ENCODE assay signal across 27 mouse cellular contexts in the genomic region with DNA sequence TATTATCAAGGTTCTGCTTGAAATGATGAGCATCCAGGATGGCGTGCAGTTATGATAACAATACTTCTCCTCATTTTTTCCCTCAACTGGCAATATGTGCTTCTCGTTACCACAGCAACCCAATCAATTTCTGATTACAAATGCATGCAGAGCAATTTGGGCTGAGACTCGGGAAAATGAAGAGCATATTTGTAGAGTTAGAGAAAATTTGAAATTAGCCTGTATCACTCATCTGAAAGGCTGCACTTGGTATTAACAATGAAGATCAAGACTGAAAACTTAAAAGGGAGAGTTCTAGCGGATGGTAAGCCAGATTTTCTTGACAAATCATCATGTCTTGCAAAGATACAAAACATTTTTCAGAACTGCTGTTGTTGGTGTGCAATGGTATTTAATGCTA. TPM values are rescaled to one million over a fixed set of nuclear protein-coding genes. Genes with fewer than 3 reads are reported as not detected.
"Had no signal": no experiment of that assay in that cellular context is flagged by ENCODE, and none has a peak within 500 bp of the region (broad histone marks: within the 10 kb centered on the region; RNA-seq: fewer than 3 reads in every experiment).

No protein-coding gene starts in this region.

- ATAC-seq: hindbrain, embryonic 16.5 days; inflammation-experienced regulatory T-cells, adult 6 months; intestine, embryonic 15.5 days; intestine, postnatal 0 days had no signal

- H3K27ac ChIP-seq: gastrocnemius, adult 2 months; heart, embryonic 10.5 days; hindbrain, embryonic 10.5 days; hindbrain, embryonic 12.5 days; hindbrain, embryonic 14.5 days; intestine, embryonic 15.5 days; left cerebral cortex, adult 2 months; limb, embryonic 10.5 days; limb, embryonic 12.5 days; liver, embryonic 13.5 days had no signal

- DNase-seq: gastrocnemius, adult 2 months; gastrocnemius, postnatal 10 days; gastrocnemius, postnatal 25 days; heart, adult 18-20 months; heart, postnatal 10 days; heart, postnatal 4 days; kidney, adult 18-20 months; kidney, adult 8-10 months; kidney, postnatal 10 days; kidney, postnatal 25 days; kidney, postnatal 4 days; liver; liver, embryonic 13.5 days had no signal

- H3K4me2 ChIP-seq: heart, embryonic 12.5 days; hindbrain, embryonic 12.5 days; hindbrain, embryonic 14.5 days; intestine, embryonic 15.5 days; limb, embryonic 12.5 days; liver, embryonic 11.5 days; liver, embryonic 13.5 days had no signal

- H3K4me3 ChIP-seq: gastrocnemius, adult 2 months; heart, embryonic 10.5 days; heart, embryonic 12.5 days; hindbrain, embryonic 10.5 days; hindbrain, embryonic 12.5 days; intestine, embryonic 15.5 days; left cerebral cortex, adult 2 months; limb, embryonic 10.5 days; limb, embryonic 12.5 days; liver, embryonic 13.5 days had no signal

- H3K27me3 ChIP-seq: heart, embryonic 12.5 days; hindbrain, embryonic 12.5 days; intestine, embryonic 15.5 days; limb, embryonic 12.5 days; liver, embryonic 13.5 days had no signal

- H3K36me3 ChIP-seq: heart, embryonic 10.5 days; heart, embryonic 12.5 days; hindbrain, embryonic 10.5 days; hindbrain, embryonic 12.5 days; intestine, embryonic 15.5 days; limb, embryonic 10.5 days; limb, embryonic 12.5 days; liver, embryonic 13.5 days had no signal

- H3K9me3 ChIP-seq: heart, embryonic 10.5 days; heart, embryonic 12.5 days; hindbrain, embryonic 10.5 days; hindbrain, embryonic 12.5 days; intestine, embryonic 15.5 days; limb, embryonic 10.5 days; limb, embryonic 12.5 days; liver, embryonic 13.5 days had no signal

- H3K4me1 ChIP-seq: heart, embryonic 10.5 days; heart, embryonic 12.5 days; hindbrain, embryonic 10.5 days; hindbrain, embryonic 12.5 days; intestine, embryonic 15.5 days; limb, embryonic 10.5 days; limb, embryonic 12.5 days; liver, embryonic 13.5 days had no signal

- H3K9ac ChIP-seq: heart, embryonic 12.5 days; hindbrain, embryonic 12.5 days; hindbrain, embryonic 14.5 days; intestine, embryonic 15.5 days; limb, embryonic 12.5 days; liver, embryonic 13.5 days had no signal

RNA-seq across cellular contexts. Expression of gene Pacrg, which starts 21.1 kb away (rescaled TPM):
- total RNA-seq: granulocyte monocyte progenitor cell, adult 5-6 weeks had no signal
- polyA plus RNA-seq: inflammation-experienced regulatory T-cells, adult 6 months had no signal
